Mouse (Mus musculus): Measurements from ENCODE around the gene Wipf2. TPM values are rescaled to one million over a fixed set of nuclear protein-coding genes. Genes with fewer than 3 reads are reported as not detected.
"Not testable (repeated sequence)": the region's sequence is repeated elsewhere in the genome, so short reads cannot be mapped to it uniquely, and the experiment has no call there.

Gene Wipf2
- polyA plus RNA-seq (2016; fragmentation: Nextera tagmentation; extraction: Ambion mirVana), result 3.0 and 3.3 TPM in 2 replicates

- H3K4me3 ChIP-seq, result peak within 1 kb of the TSS; percentile 93
- H3K4me1 ChIP-seq (replicated peaks), result peaks cover 19% of the 10 kb centered on the region
- peak within 1 kb of the TSS; percentile 87 for H3K9ac ChIP-seq
- H3K36me3 ChIP-seq, result peaks cover 18% of the 10 kb centered on the region
- H3K27ac ChIP-seq (ENCODE audit: poor library complexity, severe bottlenecking), result peak within 1 kb of the TSS; percentile 94
- ATAC-seq (ENCODE audit: insufficient number of reproducible peaks, low FRiP score), result peak; percentile 92
- 6% methylated on average over 41 of the region's 41 CpGs for WGBS
- no peaks in the 10 kb centered on the region for H3K27me3 ChIP-seq (replicated peaks)
- peak within 1 kb of the TSS; percentile 93 for H3K4me2 ChIP-seq
- H3K9me3 ChIP-seq (replicated peaks), result no peaks in the 10 kb centered on the region
Observed at GRCm38 (mm10) chr11:98863028-98863750, at the start of gene Wipf2. Gene Wipf2 (plus strand): TSS chr11:98863638.

- Histone ChIP-seq H3K27ac (ENCODE audit: poor library complexity, severe bottlenecking) (no peak overlapping the region), H3K27me3 (replicated peaks) (no peaks in the 10 kb centered on the region), H3K4me2 (no peak overlapping the region), H3K9ac (no peak overlapping the region), H3K36me3 (peaks cover 90% of the 10 kb centered on the region), H3K4me1 (replicated peaks) (no peaks in the 10 kb centered on the region), H3K9me3 (replicated peaks) (no peaks in the 10 kb centered on the region), H3K4me3 (no peak overlapping the region)
- WGBS, result 93% methylated on average over 1 of the region's 1 CpGs
- ATAC-seq (ENCODE audit: insufficient number of reproducible peaks, low FRiP score), result no peak
Observed at GRCm38 (mm10) chr11:98816706-98817239, 46.7 kb upstream of the Wipf2 start.

- H3K4me2 ChIP-seq, result no peak overlapping the region
- no peak overlapping the region for H3K4me3 ChIP-seq
- WGBS, result 89% methylated on average over 5 of the region's 5 CpGs
- no peaks in the 10 kb centered on the region for H3K4me1 ChIP-seq (replicated peaks)
- no peak overlapping the region for H3K27ac ChIP-seq (ENCODE audit: poor library complexity, severe bottlenecking)
- no peaks in the 10 kb centered on the region for H3K27me3 ChIP-seq (replicated peaks)
- peaks cover 93% of the 10 kb centered on the region for H3K36me3 ChIP-seq
- no peak for ATAC-seq (ENCODE audit: insufficient number of reproducible peaks, low FRiP score)
- no peak overlapping the region for H3K9ac ChIP-seq
- H3K9me3 ChIP-seq (replicated peaks), result no peaks in the 10 kb centered on the region
Observed at GRCm38 (mm10) chr11:98820968-98821367, 42.5 kb upstream of the Wipf2 start.

GRCm38 (mm10) chr11:98826071-98826470 lies 37.4 kb upstream of the Wipf2 start:
- H3K4me3 ChIP-seq; H3K27me3 ChIP-seq (replicated peaks); H3K4me2 ChIP-seq; H3K9ac ChIP-seq; H3K4me1 ChIP-seq (replicated peaks); H3K27ac ChIP-seq (ENCODE audit: poor library complexity, severe bottlenecking); H3K9me3 ChIP-seq (replicated peaks): not testable (repeated sequence)
- ATAC-seq (ENCODE audit: insufficient number of reproducible peaks, low FRiP score), result peak; percentile 25; the same call in 1 of the 2 replicates
- H3K36me3 ChIP-seq, result peaks cover 94% of the 10 kb centered on the region
- 95% methylated on average over 2 of the region's 2 CpGs for WGBS

- no peaks in the 10 kb centered on the region for H3K27me3 ChIP-seq (replicated peaks)
- 81% methylated on average over 2 of the region's 2 CpGs for WGBS
- H3K4me3 ChIP-seq, result no peak overlapping the region
- no peaks in the 10 kb centered on the region for H3K4me1 ChIP-seq (replicated peaks)
- no peak overlapping the region for H3K27ac ChIP-seq (ENCODE audit: poor library complexity, severe bottlenecking)
- H3K4me2 ChIP-seq, result no peak overlapping the region
- H3K9ac ChIP-seq, result no peak overlapping the region
- H3K36me3 ChIP-seq, result peaks cover 94% of the 10 kb centered on the region
- ATAC-seq (ENCODE audit: insufficient number of reproducible peaks, low FRiP score), result no peak
- H3K9me3 ChIP-seq (replicated peaks), result no peaks in the 10 kb centered on the region
Observed at GRCm38 (mm10) chr11:98827877-98828276, 35.6 kb upstream of the Wipf2 start.

GRCm38 (mm10) chr11:98829091-98829775 lies 34.2 kb upstream of the Wipf2 start:
- WGBS, result 74% methylated on average over 12 of the region's 12 CpGs
- no peak overlapping the region for H3K27ac ChIP-seq (ENCODE audit: poor library complexity, severe bottlenecking)
- no peak overlapping the region for H3K4me3 ChIP-seq
- no peak for ATAC-seq (ENCODE audit: insufficient number of reproducible peaks, low FRiP score)
- H3K27me3 ChIP-seq (replicated peaks), result no peaks in the 10 kb centered on the region
- H3K36me3 ChIP-seq, result peaks cover 94% of the 10 kb centered on the region
- H3K4me1 ChIP-seq (replicated peaks), result no peaks in the 10 kb centered on the region
- H3K4me2 ChIP-seq, result no peak overlapping the region
- H3K9ac ChIP-seq, result no peak overlapping the region
- no peaks in the 10 kb centered on the region for H3K9me3 ChIP-seq (replicated peaks)

- H3K27me3 ChIP-seq (replicated peaks), result no peaks in the 10 kb centered on the region
- no peak overlapping the region for H3K27ac ChIP-seq (ENCODE audit: poor library complexity, severe bottlenecking)
- H3K4me2 ChIP-seq, result no peak overlapping the region
- H3K9me3 ChIP-seq (replicated peaks), result no peaks in the 10 kb centered on the region
- ATAC-seq (ENCODE audit: insufficient number of reproducible peaks, low FRiP score), result no peak
- H3K4me1 ChIP-seq (replicated peaks), result no peaks in the 10 kb centered on the region
- WGBS, result 85% methylated on average over 4 of the region's 4 CpGs
- no peak overlapping the region for H3K9ac ChIP-seq
- peaks cover 94% of the 10 kb centered on the region for H3K36me3 ChIP-seq
- no peak overlapping the region for H3K4me3 ChIP-seq
Observed at GRCm38 (mm10) chr11:98829875-98830274, 33.6 kb upstream of the Wipf2 start.

GRCm38 (mm10) chr11:98835296-98835695 lies 28.1 kb upstream of the Wipf2 start:
- Histone ChIP-seq H3K4me1 (replicated peaks) (peaks cover 18% of the 10 kb centered on the region), H3K27me3 (replicated peaks) (peaks cover 31% of the 10 kb centered on the region), H3K36me3 (peaks cover 44% of the 10 kb centered on the region), H3K4me2 (no peak overlapping the region), H3K27ac (ENCODE audit: poor library complexity, severe bottlenecking) (no peak overlapping the region), H3K9ac (no peak overlapping the region), H3K9me3 (replicated peaks) (no peaks in the 10 kb centered on the region), H3K4me3 (no peak overlapping the region)
- no peak for ATAC-seq (ENCODE audit: insufficient number of reproducible peaks, low FRiP score)
- 50% methylated on average over 5 of the region's 5 CpGs for WGBS

GRCm38 (mm10) chr11:98835725-98836124 lies 27.7 kb upstream of the Wipf2 start:
- no peak overlapping the region for H3K4me3 ChIP-seq
- no peak for ATAC-seq (ENCODE audit: insufficient number of reproducible peaks, low FRiP score)
- H3K9me3 ChIP-seq (replicated peaks), result no peaks in the 10 kb centered on the region
- H3K27me3 ChIP-seq (replicated peaks), result peaks cover 35% of the 10 kb centered on the region
- H3K4me1 ChIP-seq (replicated peaks), result peaks cover 18% of the 10 kb centered on the region
- no peak overlapping the region for H3K9ac ChIP-seq
- H3K36me3 ChIP-seq, result peaks cover 40% of the 10 kb centered on the region
- H3K4me2 ChIP-seq, result no peak overlapping the region
- 60% methylated on average over 3 of the region's 3 CpGs for WGBS
- no peak overlapping the region for H3K27ac ChIP-seq (ENCODE audit: poor library complexity, severe bottlenecking)

GRCm38 (mm10) chr11:98836128-98836527 lies 27.3 kb upstream of the Wipf2 start:
- H3K4me3 ChIP-seq, result peak overlapping the region; percentile 72
- WGBS, result 28% methylated on average over 7 of the region's 7 CpGs
- peak; percentile 12; the same call in 1 of the 2 replicates for ATAC-seq (ENCODE audit: insufficient number of reproducible peaks, low FRiP score)
- H3K4me2 ChIP-seq, result peak overlapping the region; percentile 100
- no peaks in the 10 kb centered on the region for H3K9me3 ChIP-seq (replicated peaks)
- no peak overlapping the region; the same call in 1 of the 2 replicates for H3K9ac ChIP-seq
- H3K27ac ChIP-seq (ENCODE audit: poor library complexity, severe bottlenecking), result no peak overlapping the region
- peaks cover 37% of the 10 kb centered on the region for H3K36me3 ChIP-seq
- H3K4me1 ChIP-seq (replicated peaks), result peaks cover 18% of the 10 kb centered on the region
- peaks cover 37% of the 10 kb centered on the region for H3K27me3 ChIP-seq (replicated peaks)

- Histone ChIP-seq H3K9me3 (replicated peaks) (no peaks in the 10 kb centered on the region), H3K9ac (peak within 1 kb of the TSS; percentile 79), H3K27me3 (replicated peaks) (peaks cover 37% of the 10 kb centered on the region), H3K4me2 (peak within 1 kb of the TSS; percentile 100), H3K4me3 (peak within 1 kb of the TSS; percentile 72), H3K36me3 (peaks cover 32% of the 10 kb centered on the region), H3K27ac (ENCODE audit: poor library complexity, severe bottlenecking) (no peak within 1 kb of the TSS), H3K4me1 (replicated peaks) (peaks cover 18% of the 10 kb centered on the region)
- ATAC-seq (ENCODE audit: insufficient number of reproducible peaks, low FRiP score), result peak; percentile 90
- WGBS, result 1% methylated on average over 48 of the region's 48 CpGs
Observed at GRCm38 (mm10) chr11:98836651-98837141, 26.7 kb upstream of the Wipf2 start, which contains the start of gene Rapgefl1. Gene Rapgefl1 (plus strand): TSS chr11:98836785.
